Mouse (Mus musculus) WW6 (cell line): Measurements from ENCODE around the gene Mta1.

Experiments
- DNase-seq: peaks from one replicate; pipeline ENCODE4 v3.0.0-alpha.2; 2013; ENCODE audit warnings: low read depth, low spot score

The Mta1 gene

GRCm38 (mm10) chr12:113098530-113099151, 563 bp downstream of the Mta1 start:
- no peak for DNase-seq

GRCm38 (mm10) chr12:113099470-113100237, 1.6 kb downstream of the Mta1 start:
- no peak for DNase-seq

DNA sequence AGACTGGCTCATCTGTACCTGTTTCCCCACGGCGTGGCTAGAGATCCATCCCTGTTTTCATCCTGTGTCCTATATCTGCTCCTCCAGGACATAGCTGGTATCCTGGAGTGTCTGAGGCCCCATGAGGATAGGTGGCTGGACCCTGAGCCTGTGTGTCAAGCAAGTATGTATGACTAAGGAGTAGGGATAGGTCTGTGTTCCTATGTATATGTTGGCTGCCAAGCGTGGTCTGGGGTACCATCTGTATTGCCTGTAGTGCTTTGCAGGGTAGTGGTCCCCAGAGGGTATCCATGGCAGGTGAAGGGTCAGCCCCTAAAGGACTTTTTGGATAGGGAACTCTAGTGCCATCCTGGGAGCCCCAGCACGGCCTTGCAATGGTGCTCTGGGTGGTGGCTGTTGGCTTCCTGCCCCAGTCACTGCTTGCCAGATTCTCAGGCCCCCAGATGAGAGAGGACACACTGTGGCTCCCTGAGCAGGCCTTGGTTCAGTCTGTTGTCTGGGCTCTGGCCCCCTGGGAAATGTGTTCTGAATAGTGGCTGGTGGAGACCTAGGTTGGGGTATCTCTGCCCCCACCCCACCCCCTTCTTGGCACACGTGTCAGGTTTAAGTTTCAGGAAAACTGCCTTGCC, 2.5 kb downstream of the Mta1 start:
- DNase-seq: no peak

- no peak for DNase-seq
Measured at GRCm38 (mm10) chr12:113101251-113101960, 3.3 kb downstream of the Mta1 start.

- no peak for DNase-seq
Measured at GRCm38 (mm10) chr12:113102461-113102860, 4.4 kb downstream of the Mta1 start.

DNA sequence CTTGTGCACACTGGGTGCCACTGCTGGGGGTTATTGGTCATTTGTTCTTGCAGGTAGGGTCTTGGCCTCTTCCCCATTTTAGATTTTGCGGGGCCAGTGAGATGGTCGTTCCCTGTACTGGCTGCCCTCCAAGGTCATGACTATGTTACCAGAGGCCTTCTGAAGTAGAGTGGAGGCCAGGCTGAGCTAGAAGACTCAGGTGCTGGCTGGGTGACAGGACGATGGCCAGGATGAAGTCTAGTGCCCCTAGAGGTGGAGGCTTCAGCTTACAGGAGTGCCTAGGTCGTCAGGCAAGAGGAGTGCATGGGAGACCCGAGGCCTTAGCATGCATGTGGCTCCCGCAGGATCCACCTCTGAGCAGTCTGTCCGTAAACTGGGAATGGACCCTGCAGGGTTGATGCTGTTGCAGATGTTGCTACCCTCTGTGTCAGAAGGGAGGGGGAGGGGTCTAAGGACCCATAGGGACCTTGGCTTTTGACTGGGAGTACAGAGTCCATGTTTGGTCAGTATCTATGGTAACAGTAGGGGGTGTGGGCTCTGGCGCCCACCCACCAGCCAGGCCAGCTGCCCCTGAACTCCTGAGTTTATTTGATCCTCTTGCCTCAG, 5.9 kb downstream of the Mta1 start:
- no peak for DNase-seq

- no peak for DNase-seq
Measured at GRCm38 (mm10) chr12:113106386-113106785, 8.3 kb downstream of the Mta1 start.

DNA sequence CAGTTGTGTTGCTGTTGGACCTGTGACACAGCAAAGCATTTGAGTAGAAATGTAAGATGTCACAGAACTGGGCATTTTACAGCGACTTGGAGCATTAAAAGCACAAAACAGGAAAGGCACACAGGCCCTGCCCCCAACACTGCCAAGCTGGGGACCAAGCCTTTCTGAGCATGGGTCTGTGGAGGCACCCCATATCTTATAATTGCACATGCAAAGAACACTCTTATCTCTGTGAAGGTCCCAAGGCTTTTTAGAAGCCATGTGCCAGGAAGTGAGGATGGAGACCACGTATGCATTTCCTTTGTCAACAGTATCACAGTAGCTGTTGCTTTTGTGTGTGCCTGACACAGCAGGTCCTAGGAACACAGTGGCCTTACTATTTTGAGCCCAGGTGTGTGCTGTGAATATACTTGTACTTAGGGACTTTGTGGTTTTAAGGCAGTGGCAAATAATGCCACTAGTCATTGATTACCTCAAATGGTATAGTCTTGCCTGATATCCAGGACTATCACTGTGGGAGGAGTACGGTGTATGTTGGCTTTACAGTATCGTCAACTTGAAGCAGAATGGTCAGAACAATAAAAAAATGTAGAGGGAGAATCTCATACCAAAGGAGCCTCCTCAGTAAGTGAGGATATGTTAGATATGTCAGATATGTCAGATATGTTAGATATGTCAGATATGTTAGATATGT, 9.5 kb downstream of the Mta1 start:
- no peak for DNase-seq

- DNase-seq: no peak
Measured at GRCm38 (mm10) chr12:113108528-113109283, 10.6 kb downstream of the Mta1 start.

- DNase-seq: no peak
Measured at GRCm38 (mm10) chr12:113109801-113110200, 11.7 kb downstream of the Mta1 start.

GRCm38 (mm10) chr12:113114141-113114540, 16.1 kb downstream of the Mta1 start:
- DNase-seq: no peak

GRCm38 (mm10) chr12:113114856-113115538, 16.9 kb downstream of the Mta1 start:
- no peak for DNase-seq

GRCm38 (mm10) chr12:113119516-113120410, 21.7 kb downstream of the Mta1 start:
- DNase-seq: no peak

DNA sequence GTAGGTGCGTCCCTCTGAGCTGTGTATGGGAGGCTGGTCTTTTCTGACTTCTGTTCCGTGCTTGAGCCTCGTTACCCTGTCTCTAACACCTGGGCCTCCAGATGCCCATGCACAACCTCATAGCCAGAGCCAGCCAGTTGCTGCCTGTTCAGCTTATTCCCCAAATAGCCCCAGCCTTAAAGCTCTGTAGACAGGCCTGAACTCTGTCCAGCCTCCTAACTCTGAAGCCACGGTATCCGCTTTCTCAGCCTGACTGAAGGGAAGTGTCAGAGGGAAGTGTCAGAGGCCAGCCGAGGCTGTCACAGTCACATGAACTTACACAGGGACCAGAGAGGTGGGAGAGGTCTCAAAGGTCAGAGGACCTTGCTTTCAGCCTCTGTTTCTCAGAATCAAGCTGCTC, 26.6 kb downstream of the Mta1 start:
- no peak for DNase-seq

- DNase-seq: no peak
Measured at GRCm38 (mm10) chr12:113130732-113131131, 32.7 kb downstream of the Mta1 start.

DNA sequence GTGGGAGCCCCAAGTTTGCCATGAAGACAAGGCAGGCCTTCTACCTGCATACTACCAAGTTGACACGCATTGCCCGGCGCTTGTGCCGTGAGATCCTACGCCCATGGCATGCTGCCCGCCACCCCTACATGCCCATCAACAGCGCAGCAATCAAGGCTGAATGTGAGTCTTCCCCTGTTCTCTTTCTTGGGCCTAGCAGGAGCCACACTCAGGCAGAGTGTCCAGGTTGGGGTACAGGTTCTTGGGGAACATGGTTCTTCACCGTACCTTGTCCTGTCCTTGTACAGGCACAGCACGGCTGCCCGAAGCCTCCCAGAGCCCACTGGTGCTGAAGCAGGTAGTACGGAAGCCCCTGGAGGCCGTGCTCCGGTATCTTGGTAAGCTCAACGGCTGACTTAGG, 33.5 kb downstream of the Mta1 start:
- DNase-seq: no peak

DNA sequence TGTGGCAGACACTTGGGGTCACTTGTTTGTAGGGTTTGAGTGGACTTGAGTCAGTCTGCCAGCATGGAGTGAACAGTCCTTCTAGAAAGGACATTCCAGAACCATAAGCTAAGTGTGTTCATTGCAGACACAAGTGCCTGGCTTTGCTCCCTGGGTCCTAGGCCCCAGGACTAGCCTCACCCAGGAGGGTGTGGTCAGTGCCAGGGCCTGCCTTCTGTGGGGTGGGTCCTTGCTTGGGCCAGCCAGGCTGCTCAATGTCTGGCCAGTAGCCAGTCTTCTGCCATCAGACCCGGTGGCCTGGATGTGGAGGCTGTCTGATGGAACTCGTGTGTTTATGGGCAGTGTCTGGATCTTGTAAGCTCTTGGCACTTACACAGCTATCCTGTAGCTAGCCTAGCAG, 34.5 kb downstream of the Mta1 start:
- DNase-seq: no peak

DNA sequence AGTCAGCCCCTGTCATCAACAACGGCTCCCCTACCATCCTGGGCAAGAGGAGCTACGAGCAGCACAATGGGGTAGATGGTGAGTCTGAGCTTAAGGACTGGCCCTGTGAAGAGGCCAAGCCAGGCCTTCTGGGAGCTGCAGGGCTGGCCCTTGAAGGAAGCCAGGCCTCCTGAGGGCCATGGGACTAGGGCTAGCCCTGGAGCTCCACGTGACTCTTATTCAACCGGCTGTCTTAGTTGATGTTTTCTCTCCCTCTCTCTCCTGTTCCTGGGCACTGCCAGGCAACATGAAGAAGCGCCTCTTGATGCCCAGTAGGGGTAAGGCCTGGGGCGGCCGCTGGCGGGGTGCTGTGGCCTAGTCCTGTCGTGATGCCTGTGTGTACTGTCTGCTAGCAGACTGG, 35.2 kb downstream of the Mta1 start:
- no peak for DNase-seq

DNA sequence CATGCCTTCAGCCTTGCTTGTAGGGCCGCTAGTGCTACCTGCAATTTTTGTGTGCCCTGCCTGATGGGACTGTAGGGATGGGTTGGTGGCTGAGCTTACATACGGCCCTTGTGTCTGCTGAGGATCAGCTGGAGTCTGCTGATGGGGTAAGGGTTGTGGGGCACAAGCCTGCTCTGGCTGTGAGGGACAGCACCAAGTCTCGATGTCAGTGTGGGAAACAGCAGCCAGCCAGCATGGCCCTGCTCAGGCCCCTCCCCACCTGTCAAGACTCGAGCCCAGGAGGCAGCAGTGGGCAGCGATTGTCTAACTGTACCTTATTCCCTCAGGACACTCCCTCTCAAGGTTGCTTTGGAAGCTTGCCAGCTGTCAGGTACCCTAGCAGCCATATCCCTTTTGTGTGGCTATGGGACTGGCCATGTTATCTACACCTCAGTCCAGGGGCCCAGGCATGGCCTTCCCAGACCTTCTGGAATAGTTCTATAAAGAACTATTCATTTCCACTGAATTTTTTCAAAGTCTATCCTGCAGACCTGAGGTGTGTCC, 35.9 kb downstream of the Mta1 start:
- no peak for DNase-seq
